Mouse (Mus musculus) urinary bladder, adult 18-20 months (tissue): ENCODE measurements at regions not wholly inside any gene's neighbourhood (a gene's known extent, or its start where the extent isn't known, plus 50 kb on each side); places are given as distances from the start of the nearest gene placed in this dataset.

Experiments used
- DNase-seq, 2 experiments: peaks; one replicate each; pipeline ENCODE4 v3.0.0; 2022; ENCODE audit warnings: low spot score in 2 of 2, mixed read lengths in 2 of 2

DNA sequence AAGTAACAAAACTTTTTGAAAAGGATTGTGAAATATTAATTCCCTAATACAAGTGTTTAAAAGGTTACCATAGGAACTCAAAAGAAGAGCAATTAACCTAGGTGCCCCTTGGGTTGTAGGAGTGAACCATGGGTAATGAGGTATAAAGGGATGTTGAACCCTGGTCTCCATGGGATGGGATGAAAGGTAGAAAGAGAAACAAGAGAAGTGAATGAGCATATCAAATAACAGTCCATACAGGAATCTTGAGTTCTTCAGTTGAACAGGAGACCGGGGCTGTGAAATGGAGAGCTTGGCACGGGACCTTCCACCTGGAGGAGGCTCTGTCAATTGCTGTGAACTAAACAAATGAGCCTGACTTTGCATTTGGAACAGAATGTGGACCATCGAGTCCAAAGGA, 449.6 kb upstream of the Meis1 start:
- no peak for DNase-seq

- no peak for DNase-seq
Measured at GRCm38 (mm10) chr11:19468803-19469202, 450.0 kb upstream of the Meis1 start.

DNA sequence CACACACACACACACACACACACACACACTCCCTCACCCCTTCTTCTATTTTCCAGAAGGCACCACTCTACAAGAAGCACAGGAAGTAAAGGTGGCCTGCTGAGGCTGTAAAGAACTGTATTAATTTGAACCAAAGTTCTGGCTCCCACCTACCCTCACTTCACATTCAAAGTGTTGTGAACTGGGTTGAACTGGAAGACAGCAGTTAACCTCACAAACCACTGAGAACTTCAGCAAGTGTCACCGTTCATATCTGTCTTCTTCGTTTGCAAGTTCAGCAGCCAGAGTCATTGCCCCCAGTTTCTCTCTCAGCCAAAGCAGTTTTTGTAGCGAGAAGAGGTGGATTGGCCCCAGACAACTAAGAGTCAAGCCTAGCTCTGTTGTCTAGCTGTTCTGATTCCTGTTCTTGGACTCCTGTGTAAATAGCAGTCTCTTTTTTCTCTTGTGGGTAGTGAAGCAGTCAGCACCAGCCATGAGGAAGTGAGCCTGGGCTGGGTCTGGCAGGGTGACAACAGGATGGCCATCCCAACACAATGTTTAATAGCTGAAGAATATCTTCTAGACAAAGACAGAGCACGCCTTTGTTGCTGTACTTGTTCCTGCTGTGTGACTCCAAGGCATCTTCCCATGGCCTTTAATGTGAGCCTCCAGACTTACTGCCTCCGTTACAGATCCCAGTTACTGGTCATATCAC, 452.0 kb upstream of the Meis1 start:
- no peak for DNase-seq

DNA sequence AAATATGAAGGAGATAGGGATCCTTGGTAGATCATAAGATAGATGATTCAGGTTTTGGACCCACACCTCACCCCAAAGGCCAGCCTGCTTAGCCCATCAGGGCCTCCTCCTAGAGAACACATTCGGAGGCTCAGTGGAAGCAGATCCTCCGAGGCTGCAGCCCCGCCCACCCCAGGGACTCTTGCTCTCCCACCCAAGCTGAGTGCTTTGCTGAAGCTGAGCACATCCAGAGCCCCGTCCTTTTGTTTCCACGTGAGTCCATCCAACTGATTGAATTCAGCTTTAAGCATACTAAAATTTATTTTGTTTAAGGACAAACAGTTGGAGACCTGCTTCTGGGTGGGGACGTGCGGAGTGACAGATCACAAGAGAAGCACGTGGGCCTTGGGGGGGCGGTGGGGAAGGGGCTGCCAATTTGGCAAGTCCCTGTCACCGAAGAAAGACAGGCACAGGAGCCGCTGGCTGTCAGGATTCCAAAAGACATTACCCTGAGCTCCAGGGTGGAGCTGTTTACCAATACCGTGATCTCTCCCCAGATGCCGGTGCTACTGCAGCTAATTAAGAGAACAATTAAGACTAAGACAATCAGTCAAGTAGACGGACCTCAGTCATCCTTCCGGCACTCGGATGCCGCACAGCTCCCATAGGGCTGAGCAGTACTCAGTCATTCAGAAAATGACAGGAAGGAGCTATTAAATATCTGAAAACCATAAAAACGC, 448.9 kb upstream of the Spred2 start:
- peak in 1 of 2 experiments; percentile 1 for DNase-seq

DNA sequence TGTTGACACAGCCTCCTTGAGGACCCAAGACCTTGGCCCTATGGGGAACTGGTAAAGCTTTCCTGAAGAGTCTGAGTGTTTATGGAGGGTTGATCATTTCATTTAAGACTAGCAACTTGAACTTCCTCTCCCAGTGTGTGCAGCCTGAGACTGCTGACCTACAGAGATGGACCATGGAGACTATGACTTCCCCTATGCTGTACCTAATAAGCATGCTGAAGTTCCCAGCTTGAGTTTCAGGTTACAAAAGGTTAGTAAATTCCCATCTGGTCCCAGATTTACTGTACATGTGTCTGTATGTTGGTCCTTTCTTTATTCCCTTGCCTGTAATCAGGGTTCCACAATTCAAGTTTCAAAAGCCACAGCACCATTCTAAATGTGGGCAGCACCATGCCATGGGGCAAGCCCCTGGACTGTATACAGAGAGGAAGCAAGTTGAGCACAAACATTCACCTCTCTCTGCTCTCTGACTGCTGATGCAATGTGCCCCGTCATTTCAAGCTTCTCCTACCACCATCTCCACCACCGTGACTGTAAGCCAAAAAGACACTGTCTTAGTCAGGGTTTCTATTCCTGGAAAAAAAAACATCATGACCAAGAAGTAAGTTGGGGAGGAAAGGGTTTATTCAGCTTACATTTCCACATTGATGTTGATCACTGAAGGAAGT, 431.0 kb upstream of the Spred2 start:
- no peak for DNase-seq

- DNase-seq: no peak
Measured at GRCm38 (mm10) chr11:19521721-19522120, 402.5 kb upstream of the Spred2 start.

DNA sequence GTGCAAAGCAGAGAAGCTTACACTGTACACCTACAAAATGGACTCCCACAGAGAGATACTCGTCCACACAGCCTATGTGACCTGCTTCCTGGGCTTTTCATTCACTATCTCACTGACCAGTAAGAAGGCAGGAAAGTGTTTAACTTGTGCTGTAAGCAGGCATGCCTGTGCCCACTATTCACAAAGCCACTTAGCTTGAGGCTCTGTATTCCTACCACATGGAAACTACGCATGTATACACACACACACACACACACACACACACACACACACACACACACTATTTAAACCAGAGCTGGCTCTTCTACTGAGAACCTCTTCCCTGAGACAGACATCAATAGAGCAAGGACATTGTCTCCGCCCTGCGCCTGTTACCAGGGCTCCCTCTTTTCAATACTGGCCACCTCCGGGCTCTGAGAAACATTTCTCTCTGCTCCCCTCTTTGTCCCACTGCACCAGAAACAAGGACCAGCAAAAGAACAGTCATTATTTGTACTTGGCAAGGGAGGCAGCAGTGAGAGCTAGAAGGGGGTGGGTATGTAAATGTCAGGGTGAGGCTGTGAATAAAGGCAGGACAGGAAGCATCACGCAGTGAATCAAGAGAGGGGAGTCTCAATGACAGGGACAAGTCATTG, 400.2 kb upstream of the Spred2 start:
- DNase-seq: no peak

DNA sequence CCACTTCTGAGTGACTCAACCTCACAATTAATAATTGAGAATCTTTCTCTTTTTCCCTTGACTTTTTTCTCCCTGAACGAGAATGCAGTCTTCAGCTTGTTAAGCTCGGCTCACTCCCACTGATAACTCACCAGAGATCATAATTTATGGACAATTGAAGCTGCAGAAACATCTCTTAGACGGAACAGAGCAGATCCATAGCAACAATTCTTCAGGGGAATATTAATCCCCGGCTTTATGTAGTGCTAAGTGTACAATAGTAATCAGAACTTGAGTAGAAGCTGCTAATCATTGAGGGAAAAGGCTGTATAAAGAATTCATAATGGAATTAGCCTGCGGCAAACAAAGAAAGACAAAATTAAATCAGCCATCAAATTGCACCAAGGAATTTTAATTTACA, 395.0 kb upstream of the Spred2 start:
- no peak for DNase-seq

GRCm38 (mm10) chr11:19530652-19531051, 393.5 kb upstream of the Spred2 start:
- no peak for DNase-seq

DNA sequence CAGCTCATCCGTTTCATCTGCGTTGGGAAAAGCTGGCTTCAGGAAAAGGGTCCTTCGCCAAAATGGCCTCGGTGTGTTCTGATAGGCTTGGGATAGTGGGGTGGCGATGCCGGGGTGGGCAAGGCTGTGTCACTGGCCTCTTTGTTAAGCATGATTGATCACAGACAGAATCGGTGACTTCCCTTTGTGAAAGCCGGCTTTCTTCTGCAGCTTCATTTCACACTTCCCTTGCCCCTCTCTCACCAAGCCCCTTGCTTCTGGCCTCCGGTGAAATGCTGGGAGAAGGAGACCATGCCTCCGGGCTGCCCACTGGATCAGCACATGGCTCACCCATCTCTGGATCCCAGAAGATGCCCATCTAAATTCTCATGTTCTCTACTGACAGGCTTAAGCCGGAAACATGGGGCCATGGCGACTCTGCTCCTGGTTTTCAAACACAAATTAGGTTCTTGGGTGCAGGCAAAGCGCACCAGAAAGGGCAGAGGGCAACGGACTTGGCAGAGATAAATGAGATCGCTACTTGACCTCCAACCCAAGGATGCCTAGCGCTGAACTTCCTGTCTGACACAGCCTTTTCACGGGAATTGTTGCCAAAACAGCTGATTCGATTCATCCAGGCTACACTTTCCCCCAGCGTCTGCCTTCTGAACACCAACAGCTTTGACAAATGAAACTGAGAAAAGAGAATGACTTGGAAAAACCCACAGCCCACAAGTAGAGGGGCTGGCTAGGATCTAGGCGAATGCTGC, 392.7 kb upstream of the Spred2 start:
- DNase-seq: no peak

DNA sequence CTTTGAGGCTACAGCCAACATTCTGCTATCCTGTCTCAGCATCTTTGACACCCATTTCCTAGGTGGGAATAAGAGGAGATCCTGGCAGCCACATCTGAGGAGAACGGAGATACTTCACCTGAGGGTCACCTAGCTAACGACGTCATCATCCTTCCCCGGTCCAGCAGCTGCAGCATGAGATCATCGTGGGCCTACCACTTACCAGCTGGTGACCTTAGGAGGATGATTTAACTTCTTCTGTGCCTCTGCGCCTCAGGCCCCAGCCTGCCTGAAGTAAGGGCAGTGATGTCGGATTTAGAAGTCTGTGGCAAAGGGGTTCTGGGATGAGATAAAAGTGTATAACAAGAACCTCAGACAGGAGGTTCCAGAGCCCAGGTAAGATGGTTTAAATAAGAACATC, 391.3 kb upstream of the Spred2 start:
- DNase-seq: no peak

- DNase-seq: no peak
Measured at GRCm38 (mm10) chr11:19533701-19534100, 390.5 kb upstream of the Spred2 start.

GRCm38 (mm10) chr11:19535215-19535614, 389.0 kb upstream of the Spred2 start:
- DNase-seq: no peak

DNA sequence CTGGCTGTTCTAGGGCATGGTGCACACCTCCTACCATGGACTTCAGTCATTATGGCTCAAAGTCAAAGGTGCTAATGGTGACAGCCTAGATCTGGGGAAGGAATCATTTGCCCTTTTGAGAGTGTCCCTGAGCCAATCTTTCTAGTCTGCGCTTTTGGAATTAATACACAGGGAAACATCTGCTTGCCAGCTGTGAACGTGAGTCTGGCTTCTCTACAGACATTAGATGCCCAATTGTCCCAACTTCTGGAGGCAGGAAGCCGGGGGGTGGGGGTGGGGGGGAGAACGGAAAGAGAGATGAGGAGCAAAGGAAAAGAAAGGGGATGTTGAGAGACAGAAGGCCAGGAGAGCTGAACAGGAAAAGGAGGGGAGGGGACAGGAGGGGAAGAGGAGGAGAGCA, 377.9 kb upstream of the Spred2 start:
- no peak for DNase-seq

GRCm38 (mm10) chr11:19554316-19554946, 369.7 kb upstream of the Spred2 start:
- DNase-seq: no peak

DNA sequence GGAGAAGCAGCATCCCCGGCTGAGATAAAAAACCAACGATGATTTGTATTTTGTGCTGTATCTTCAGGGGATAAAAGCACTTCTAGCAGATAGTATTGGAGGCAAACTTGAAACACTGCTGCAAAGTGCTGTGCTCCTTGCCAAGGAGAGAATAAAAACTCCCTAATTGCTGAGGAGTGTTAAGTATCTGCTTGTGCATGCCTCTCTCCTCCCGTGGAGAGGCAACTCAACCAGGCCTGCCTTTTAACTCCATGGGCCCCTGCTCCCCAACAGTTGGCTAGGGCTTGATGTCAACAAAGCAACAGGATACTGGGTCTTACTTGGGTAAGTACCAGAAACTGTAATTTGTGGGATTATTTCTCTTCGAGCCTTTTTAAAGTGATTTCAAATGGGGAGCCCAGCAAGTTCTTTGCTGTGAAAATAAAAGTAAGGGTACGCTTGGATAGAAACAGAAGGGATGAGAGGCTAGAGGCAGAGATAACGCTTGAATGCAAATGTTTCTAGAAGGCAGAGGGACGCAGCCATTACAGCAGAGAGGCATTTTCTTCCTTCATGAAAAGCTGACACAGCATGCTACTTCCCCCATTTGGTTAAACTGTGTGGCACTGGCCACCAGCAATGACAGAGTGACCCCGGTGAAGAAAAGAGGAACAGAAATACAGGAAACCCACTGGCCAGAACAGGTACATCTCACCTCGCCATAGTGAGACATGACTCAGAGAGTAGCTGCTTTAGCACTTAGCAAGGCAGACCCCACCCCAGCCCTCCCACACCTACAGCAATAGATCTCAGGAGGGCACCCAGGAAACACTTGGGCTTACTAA, 369.0 kb upstream of the Spred2 start:
- DNase-seq: no peak

DNA sequence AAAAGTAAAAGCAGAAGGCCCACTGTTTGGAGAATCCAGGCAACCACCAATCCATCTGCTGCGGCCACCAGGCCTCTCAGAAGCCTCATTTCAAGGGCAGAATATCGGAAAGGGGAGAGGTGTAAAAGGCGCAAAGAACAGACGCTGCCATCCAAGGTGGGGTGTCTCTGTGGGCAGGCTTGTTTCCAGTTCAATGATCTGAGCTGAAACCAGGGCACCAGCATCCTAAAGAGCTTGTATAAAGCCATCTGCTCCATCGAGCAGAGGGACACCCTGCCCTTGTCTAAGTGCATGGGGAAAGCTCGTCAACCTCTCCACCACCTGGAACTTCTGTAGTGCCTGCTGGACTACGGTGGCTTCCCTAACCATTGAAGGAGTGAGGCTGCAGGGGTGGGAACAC, 363.7 kb upstream of the Spred2 start:
- DNase-seq: no peak

DNA sequence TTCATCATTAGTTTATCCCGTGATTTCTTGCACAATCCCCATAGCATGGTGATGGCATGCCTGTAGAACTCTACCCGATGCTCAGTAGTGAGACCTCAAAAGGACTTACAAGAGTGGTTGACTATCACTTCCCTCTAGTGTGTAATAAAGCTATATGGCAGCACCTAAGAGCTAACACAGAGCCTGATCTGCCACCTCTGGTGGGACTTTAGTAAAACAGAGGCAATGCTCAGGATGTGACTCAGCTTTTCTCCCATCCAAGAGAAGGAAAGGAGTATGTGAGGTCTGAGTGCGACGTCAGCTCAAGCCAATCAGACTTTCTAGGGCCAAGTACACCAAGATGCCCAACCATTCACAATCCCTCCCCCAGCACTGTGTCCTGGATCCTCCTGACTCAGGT, 361.5 kb upstream of the Spred2 start:
- no peak for DNase-seq

DNA sequence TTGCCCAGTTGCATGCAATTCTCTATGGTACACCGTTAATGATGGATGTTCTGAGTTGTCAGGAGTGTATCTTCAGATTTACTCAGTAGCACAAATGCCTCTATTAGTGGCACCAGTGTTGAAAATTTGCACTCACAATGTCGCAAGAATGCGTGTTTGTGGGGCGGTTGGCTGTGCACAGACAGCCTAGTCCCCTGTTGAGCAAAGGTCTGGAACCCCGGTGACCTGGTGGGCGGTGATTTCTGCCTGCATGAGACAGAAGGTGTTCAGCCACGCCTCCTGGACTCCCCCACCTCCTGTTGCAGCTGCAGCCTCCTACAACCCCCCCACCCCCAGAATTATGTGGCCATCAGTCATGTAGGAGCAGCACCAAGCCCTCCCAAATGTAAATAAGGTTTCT, 338.9 kb upstream of the Spred2 start:
- DNase-seq: no peak
